Mouse (Mus musculus): Measurements from ENCODE around the gene Hpse2.

Gene Hpse2

DNA sequence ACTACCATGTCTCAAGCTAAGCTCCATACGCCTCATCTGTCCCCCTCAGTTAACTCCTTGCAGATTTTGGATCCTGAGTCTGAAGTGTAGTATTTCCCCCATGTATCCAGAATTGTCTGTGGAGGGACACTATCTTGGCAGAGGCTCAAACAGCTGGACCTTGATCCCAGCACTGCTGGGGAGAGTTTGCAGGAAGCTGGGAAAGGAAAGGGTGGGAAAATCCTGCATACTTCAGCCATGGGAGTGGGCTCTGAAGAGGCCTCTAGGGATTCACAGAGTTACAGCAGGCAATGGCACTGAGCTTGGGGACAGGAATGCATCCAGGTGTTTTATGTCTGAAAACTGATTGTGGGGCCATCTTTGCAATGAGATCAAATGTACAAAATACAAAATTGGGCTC is 450.6 kb downstream of the Hpse2 start:
- no peak for DNase-seq

- DNase-seq: no peak
Observed at GRCm38 (mm10) chr19:42936661-42937193, 451.4 kb downstream of the Hpse2 start.

GRCm38 (mm10) chr19:42929702-42930101 is 458.5 kb downstream of the Hpse2 start:
- DNase-seq: no peak

DNA sequence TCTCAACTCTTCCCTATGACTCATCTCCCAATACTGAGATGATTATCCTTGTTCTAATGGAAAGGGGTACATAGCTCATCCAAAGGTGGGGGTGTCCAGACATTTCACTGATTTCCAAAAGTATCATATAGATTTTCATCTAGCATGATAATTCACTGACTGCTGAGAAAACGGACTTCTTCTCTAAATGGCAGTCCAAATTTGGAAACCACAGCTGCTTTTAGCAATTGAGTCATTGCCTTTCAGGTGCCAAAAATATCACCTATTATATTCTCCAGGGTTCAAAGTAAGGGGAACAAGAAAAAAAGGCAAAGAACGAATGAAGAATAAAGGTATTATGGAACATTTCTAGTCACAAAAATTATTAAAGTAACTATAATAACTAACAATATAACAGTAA is 459.9 kb downstream of the Hpse2 start:
- no peak for DNase-seq

GRCm38 (mm10) chr19:42922610-42923009 is 465.5 kb downstream of the Hpse2 start:
- no peak for DNase-seq

DNA sequence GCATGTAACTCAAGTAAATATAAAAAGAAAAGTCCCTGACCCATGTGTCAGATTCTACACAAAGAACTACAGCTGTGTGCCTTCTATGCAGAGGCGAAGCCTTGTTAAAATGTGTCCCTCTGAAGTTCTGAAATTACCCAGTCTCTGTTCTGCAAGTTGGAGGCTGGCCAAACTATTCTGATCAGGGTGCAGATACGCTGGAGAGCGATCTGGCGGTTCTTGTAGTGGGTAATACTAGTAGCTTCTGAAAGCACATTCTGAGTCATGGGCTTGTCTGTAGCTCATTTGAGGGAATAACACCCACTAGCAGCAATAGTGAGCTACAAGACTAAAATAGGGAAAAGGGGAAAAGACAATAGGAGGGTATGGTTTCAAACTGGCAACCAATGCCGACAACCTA is 474.5 kb downstream of the Hpse2 start:
- DNase-seq: no peak

GRCm38 (mm10) chr19:42909719-42910118 is 478.4 kb downstream of the Hpse2 start:
- peak; percentile 8 for DNase-seq

- no peak for DNase-seq
Observed at GRCm38 (mm10) chr19:42908553-42908952, 479.6 kb downstream of the Hpse2 start.

DNA sequence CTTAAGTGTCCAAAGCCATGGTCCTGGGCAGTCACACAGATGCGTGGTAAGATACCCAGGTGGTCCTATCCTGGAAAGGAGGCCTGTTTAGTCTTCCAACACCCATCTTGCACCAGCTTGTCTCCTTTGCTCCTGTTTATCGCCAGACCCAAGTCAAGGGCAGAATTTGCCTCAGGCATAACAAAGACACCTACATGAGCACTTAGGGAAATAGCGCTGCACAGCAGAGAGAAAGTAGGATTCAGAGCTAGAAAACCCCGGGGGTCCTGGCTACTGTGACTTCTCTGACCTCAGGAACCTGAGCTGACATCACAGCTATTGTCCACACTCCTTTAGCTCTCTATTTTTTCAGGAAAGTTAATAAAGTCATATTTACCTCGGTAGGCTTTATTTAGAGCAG is 481.8 kb downstream of the Hpse2 start:
- DNase-seq: no peak

DNA sequence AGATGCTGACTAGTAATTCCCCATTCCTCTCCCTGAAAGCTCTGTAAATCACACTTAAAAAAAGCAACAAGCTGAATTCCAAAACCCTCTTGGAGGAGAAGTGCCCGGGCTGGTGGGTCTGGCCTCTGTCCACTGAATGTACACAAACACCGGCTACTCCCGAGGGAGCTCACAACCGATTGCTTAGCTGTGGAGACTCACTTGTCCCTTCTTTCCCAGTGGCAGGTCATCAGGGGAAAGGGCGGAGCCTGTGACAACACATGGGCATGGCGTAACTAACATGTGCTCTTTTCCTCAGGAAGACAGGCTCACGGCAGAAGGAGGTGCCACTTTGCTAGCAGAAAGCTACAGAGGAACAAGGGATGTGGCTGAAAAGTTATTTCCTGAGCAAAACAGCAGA is 483.4 kb downstream of the Hpse2 start:
- no peak for DNase-seq

- DNase-seq: no peak
Observed at GRCm38 (mm10) chr19:42904240-42904639, 483.9 kb downstream of the Hpse2 start.

- no peak for DNase-seq
Observed at GRCm38 (mm10) chr19:42903840-42904239, 484.3 kb downstream of the Hpse2 start.

DNA sequence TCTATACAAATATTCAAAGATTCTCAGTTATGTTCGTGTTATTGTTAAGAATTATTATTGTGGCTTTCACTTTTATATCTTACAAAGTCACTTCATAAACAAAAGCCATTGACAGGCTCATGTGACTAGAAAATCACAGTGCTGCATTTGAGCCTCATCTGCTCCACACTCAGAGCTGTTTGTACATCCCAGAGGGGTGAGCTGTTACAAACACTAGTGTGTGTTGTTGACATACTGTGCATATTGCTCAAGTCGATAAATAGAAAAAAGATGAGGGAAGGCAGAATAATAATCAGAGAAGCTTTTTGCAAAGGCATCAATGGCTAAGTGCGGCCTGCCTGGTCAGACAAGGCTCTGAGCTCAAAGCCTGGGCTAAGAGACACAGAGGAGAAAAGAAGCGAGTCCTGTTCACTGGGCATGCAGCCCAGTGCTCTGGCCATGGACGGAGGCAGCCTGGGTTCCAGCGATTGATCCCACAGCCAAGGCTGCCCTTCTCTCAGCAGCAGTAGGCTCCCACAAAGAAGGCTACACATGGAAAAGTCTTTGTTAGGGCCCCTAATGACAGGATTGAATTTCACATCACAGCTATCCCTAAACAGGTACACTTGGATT is 485.6 kb downstream of the Hpse2 start:
- DNase-seq: peak; percentile 33

- no peak for DNase-seq
Observed at GRCm38 (mm10) chr19:42891599-42891998, 496.6 kb downstream of the Hpse2 start.

DNA sequence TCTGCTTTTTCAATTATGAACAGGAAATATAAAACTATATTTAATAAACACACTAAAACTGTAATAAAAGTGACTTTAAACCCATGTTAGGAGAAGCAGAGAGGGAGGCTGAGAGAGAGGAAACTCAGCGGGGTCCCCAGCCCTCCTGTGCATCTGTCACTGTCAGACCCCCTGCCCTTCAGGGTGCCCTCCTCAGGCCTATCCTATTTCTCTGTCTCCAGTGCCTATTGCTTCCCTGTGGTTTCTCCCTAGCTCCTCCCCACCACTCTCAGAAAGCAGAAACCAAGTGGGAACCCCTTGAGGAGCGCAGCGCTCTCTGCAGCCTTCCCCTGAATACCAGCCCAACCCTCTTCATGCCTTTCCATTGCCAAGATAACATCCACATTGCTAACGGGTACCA is 510.5 kb downstream of the Hpse2 start:
- no peak for DNase-seq

DNA sequence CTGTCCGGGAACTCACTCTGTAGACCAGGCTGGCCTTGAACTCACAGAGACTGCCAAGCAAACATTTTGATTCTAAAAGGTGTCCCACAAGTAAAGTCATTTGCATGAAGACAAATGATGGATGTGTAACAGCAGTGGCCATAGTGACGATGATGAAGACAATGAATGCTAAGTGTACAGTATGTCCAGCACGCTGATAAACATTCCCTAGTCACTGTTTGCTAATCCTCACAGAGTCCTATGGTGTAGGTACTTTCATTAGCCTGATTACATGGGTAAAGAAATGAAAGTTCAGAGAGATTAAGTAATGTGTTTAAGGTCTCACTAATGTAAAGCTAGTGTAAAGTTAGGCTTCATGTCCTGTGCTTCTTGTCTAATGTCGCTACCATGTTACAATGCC is 511.6 kb downstream of the Hpse2 start:
- DNase-seq: no peak

- DNase-seq: no peak
Observed at GRCm38 (mm10) chr19:42869663-42870530, 518.3 kb downstream of the Hpse2 start.

DNA sequence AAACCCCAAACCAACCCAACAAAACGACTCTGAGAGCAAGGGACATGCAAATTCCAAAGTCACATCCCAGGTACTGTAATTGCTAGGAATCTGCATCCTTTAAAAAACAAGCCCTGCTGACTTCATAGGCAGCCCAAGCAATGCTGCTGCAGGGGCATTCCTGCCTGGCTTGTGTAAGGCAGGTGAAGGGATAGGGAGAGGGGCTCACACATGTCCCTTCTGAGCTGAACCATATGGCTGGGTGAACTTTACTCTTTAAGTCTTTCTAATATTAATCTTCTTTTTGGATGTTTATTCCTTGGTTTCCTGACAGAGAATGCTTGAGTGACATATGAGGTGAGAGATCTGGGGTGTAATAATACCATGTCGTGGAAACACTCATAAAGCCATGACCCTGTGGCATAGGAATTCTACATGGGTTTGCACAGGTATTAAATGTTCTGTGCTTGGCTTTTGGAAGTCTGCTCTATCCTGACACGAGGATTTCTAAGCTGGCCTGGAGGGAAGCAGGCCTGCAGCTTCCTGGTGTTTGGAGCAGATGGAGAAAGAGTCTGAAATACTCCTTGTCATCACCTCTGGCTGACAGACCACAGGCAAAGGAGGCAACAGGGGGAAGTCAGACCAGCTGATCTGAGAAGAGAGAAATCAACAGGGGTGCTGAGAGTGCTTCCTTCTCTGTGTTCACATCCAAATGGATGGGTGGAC is 519.0 kb downstream of the Hpse2 start:
- DNase-seq: no peak

- DNase-seq: no peak
Observed at GRCm38 (mm10) chr19:42863013-42863412, 525.1 kb downstream of the Hpse2 start.

- DNase-seq: no peak
Observed at GRCm38 (mm10) chr19:42857096-42857495, 531.1 kb downstream of the Hpse2 start.

- DNase-seq: no peak
Observed at GRCm38 (mm10) chr19:42855649-42856048, 532.5 kb downstream of the Hpse2 start.

GRCm38 (mm10) chr19:42850444-42850843 is 537.7 kb downstream of the Hpse2 start:
- no peak for DNase-seq

DNA sequence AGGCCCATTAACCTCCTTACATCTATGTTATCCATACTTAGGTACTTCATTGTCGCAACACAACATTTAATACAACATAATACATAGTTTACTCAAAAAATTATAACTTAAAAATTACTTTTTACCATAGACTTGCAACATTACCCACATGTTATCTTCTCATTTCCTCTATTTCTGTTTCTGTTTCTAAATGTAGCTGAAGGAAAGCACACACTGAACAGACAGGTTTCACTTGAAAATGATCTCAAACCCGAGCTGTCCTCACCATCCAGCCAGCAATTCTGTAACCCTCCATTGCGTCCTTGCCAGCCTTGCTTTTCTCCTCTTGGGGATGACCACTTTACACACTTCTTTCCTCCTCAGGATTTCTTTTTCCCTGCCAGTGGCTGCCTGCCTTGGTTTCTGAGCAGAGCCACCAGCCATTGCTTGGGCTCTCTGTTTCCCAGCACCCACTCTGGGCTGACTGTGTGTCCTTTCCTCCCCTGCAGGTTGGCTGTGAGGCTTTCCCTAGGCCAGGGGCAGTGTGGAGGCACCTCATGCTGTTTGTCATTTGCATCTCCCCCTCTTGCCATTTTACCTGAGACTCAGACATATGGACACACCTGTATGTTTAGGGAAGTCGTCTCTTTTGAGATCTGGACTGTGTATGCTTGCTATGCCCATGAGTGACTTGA is 548.4 kb downstream of the Hpse2 start:
- DNase-seq: no peak
